Mouse (Mus musculus) G1E (cell line): ENCODE measurements around the gene LTO1. TPM values are rescaled to one million over a fixed set of nuclear protein-coding genes. Genes with fewer than 3 reads are reported as not detected.

Experiments used
- ATAC-seq: 2 replicates; pipeline ENCODE4 v1.8.0; 2016; ENCODE audit warnings: mild to moderate bottlenecking; ENCODE audit not compliant: insufficient number of reproducible peaks, poor library complexity, low FRiP score, severe bottlenecking; ENCODE audit errors: extremely low read depth
- DNase-seq: peaks from one replicate; pipeline ENCODE4 v3.0.0; 2012; ENCODE audit warnings: low spot score
- H3K27me3 ChIP-seq: 2 replicates; pipeline ENCODE4 v1.6.1; 2012; ENCODE audit warnings: mild to moderate bottlenecking, low read length, inconsistent platforms; ENCODE audit not compliant: insufficient read depth
- H3K36me3 ChIP-seq: replicated peaks from 2 replicates; pipeline ENCODE3; 2012; ENCODE audit warnings: mild to moderate bottlenecking, inconsistent platforms
- H3K4me1 ChIP-seq: 2 replicates; pipeline ENCODE4 v1.6.1; 2012; ENCODE audit warnings: low read depth, low read length, inconsistent platforms, mixed read lengths; ENCODE audit not compliant: insufficient read depth
- H3K4me3 ChIP-seq: 2 replicates; pipeline ENCODE4 v1.5.1; 2012; ENCODE audit warnings: low read depth, mild to moderate bottlenecking, inconsistent platforms, low read length, moderate library complexity, mixed read lengths
- H3K9me3 ChIP-seq: replicated peaks from 2 replicates; pipeline ENCODE4 v1.6.1; 2012; ENCODE audit warnings: inconsistent platforms
- CTCF ChIP-seq: IDR thresholded peaks from 2 replicates; pipeline ENCODE4 v1.5.1; 2012; ENCODE audit warnings: low read depth, low read length, inconsistent platforms, mixed read lengths
- GATA1 ChIP-seq: IDR thresholded peaks from 2 replicates; pipeline ENCODE4 v1.6.1; 2012; ENCODE audit warnings: borderline replicate concordance, low read length, inconsistent platforms, mixed read lengths
- GATA2 ChIP-seq: IDR thresholded peaks from 2 replicates; pipeline ENCODE4 v1.6.1; 2012; ENCODE audit warnings: low read depth, low read length, inconsistent platforms, borderline replicate concordance
- POLR2AphosphoS5 ChIP-seq: IDR thresholded peaks from 2 replicates; pipeline ENCODE4 v1.6.1; 2012; ENCODE audit warnings: low read depth, low read length, inconsistent platforms; ENCODE audit not compliant: insufficient replicate concordance
- TAL1 ChIP-seq: conservative IDR thresholded peaks from 2 replicates; pipeline ENCODE4 v1.6.1; 2012; ENCODE audit warnings: low read depth, low read length, inconsistent platforms, mixed read lengths
- polyA plus RNA-seq: library from polyadenylated mRNA; stranded (reverse); fragments of >175 nt; gene quantifications from 2 replicates; pipeline ENCODE4 v1.2.3, GENCODE M21; 2012
- total RNA-seq, 2 experiments: library from RNA; stranded (forward) in 1 of 2; stranded (reverse) in 1 of 2; fragments of 200-1000 nt in 1 of 2; fragments of >200 nt in 1 of 2; fragmentation: Nextera tagmentation in 1 of 2; gene quantifications; 2 replicates each; pipeline ENCODE4 v1.2.3; 2014 to 2017

LTO1 gene
- total RNA-seq (2014; fragmentation: Nextera tagmentation) (13.7 and 15.2 TPM in 2 replicates), total RNA-seq (2017) (26.8 and 34.0 TPM in 2 replicates), polyA plus RNA-seq (27.9 TPM in 2 replicates)

DNA sequence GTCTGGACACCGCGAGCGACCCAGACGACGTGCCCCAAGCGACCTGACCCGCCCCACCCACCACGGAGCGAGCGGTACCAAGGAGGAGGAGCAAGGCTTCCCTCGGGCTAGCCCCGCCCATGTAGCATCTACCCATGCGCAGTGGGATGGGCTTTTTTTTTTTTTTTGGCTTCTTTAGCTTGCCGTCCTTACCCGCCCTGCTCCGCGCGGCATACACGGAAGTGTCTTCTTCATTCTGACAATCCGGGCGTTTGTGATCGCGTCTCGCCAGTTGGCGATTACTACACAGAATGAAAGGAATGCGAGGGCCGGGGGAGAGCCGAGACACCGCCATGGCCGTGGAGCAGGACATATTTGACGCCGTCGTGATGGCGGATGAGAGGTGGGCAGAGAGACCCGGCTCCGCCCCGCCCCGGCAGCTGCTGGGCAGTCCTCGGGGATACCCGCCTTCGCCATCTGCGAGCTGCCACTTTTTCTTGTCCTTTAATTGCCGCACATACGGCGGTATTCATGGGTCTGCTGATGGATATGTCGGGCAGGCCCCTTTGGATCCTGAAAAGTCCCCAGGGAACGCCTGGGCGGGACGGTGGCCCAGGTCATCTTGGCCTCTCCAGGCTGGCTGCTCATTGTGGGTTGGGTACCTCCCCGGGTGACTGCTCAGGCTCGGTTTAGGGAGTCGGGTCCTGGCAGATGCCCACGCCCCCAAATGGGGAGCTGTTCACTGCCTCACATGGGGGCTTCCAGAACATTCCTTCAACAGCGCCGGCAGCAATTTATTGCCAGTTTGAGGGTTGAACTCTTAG, at the start of gene LTO1:
Gene LTO1 (plus strand): TSS at position 153 of the 803 bp plus-strand sequence.
- H3K36me3 ChIP-seq, result peaks cover 42% of the 10 kb centered on the region
- peak within 1 kb of the TSS; percentile 95 for H3K4me3 ChIP-seq
- H3K27me3 ChIP-seq, result no peaks in the 10 kb centered on the region
- peak; percentile 77 for DNase-seq
- TF ChIP-seq CTCF (no peak), TAL1 (no peak), GATA2 (no peak), GATA1 (no peak), POLR2AphosphoS5 (no peak)
- peak; percentile 86 for ATAC-seq
- H3K4me1 ChIP-seq, result peaks cover 28% of the 10 kb centered on the region
- H3K9me3 ChIP-seq, result no peaks in the 10 kb centered on the region

DNA sequence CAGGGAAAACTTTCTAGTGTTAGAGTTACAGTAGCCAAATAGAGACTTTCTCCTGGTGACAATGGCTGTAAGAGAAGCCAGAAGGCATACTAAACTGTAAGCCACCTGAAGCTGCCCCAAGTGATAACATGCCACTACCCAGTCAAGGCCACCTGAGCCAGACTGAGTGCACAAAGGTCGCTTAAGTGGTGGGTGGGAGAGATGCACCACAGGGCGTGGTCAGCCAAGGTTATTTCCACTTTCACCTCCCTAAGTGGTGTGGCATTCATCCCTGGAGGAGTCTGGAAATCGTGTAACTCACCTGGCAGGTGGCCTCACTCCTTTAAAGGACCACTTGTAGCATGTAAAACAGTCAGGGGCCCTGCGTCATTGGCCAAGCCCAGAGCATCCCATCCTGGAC, 47.7 kb upstream of the LTO1 start:
- H3K4me3 ChIP-seq, result no peak overlapping the region
- peaks cover 76% of the 10 kb centered on the region for H3K27me3 ChIP-seq
- ATAC-seq, result no peak
- 0 out of 2 replicates have a peak, but pooled peaks cover 1% of the 10 kb centered on the region for H3K9me3 ChIP-seq
- H3K4me1 ChIP-seq, result peaks cover 13% of the 10 kb centered on the region
- TF ChIP-seq GATA1, result no peak
- TF ChIP-seq CTCF, result no peak
- no peak for TF ChIP-seq POLR2AphosphoS5
- no peak for TF ChIP-seq GATA2
- no peak for TF ChIP-seq TAL1
- DNase-seq, result no peak
- H3K36me3 ChIP-seq, result no peaks in the 10 kb centered on the region

DNA sequence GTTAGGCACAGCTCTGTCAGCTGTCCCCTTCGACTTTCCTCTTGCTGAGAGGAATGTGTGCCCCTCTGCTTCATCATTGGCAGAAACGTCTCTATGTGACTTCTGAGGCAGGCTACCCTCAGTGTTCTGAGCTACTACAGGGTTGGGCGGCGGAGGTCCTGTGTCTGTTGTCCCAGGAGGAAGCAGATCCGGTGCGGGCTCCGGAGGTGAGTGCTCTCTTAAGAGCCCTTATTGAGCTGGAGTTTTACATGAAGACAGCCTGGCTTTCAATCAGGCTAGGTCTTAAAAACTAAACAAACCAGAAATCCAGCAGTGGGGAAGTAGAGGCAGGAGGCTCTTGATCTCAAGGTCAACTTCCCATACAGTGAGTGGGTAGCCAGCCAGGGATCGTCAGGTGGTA, 47.3 kb upstream of the LTO1 start:
- Histone ChIP-seq H3K4me3 (no peak overlapping the region), H3K36me3 (no peaks in the 10 kb centered on the region), H3K9me3 (no peaks in the 10 kb centered on the region), H3K4me1 (peaks cover 14% of the 10 kb centered on the region), H3K27me3 (peaks cover 76% of the 10 kb centered on the region)
- DNase-seq, result no peak
- no peak for ATAC-seq
- TF ChIP-seq TAL1, result no peak
- TF ChIP-seq GATA1, result no peak
- TF ChIP-seq POLR2AphosphoS5, result no peak

DNA sequence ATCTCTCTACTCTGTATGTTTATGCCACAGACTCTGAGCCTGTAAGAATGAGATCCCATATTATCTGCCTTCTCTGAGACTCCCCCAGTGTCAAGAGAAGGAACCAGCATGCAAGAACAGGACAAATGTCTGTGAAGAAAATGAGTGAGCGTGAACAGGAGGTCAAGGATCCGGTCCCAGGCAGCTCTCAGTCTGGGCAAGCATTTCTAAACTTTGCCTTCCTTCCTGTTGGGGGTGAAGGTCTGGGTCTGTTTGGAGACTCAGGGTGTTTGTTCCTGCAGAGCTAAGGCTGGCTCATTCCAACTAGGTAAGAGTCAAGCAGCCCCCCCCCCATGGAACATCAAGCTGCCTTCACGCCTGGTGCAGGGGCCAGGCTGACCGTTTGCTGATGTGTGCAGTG, 42.5 kb upstream of the LTO1 start:
- no peaks in the 10 kb centered on the region for H3K9me3 ChIP-seq
- no peaks in the 10 kb centered on the region for H3K36me3 ChIP-seq
- ATAC-seq (no peak), DNase-seq (no peak)
- no peak for TF ChIP-seq GATA1
- TF ChIP-seq POLR2AphosphoS5, result no peak
- no peak for TF ChIP-seq GATA2
- TF ChIP-seq TAL1, result no peak
- TF ChIP-seq CTCF, result no peak
- peaks cover 18% of the 10 kb centered on the region for H3K4me1 ChIP-seq
- H3K27me3 ChIP-seq, result peaks cover 74% of the 10 kb centered on the region
- no peak overlapping the region for H3K4me3 ChIP-seq

DNA sequence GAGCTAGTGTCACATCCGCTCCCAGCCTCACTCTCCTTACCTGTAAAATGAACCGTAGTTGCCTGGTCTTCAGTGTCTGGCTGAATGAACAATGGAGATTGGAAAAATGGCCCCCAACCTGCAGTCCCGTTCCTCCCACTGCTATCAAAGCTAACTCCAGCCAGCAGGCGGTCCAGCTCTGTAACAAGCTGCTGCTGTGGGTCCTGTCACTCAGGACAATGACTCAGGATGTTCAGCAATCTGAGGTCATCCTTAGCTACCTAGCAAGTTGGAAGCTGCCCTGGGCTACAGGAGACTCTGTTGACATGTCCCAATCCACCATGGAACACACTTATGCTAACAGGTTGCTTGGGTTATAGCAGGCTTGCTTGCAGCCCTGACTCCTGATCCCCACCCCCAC, 41.7 kb upstream of the LTO1 start:
- no peaks in the 10 kb centered on the region for H3K9me3 ChIP-seq
- no peak for ATAC-seq
- DNase-seq, result no peak
- H3K27me3 ChIP-seq, result peaks cover 69% of the 10 kb centered on the region
- no peaks in the 10 kb centered on the region for H3K36me3 ChIP-seq
- H3K4me3 ChIP-seq, result no peak overlapping the region
- TF ChIP-seq POLR2AphosphoS5 (no peak), TAL1 (no peak), GATA2 (no peak), GATA1 (no peak), CTCF (no peak)
- H3K4me1 ChIP-seq, result peaks cover 18% of the 10 kb centered on the region

DNA sequence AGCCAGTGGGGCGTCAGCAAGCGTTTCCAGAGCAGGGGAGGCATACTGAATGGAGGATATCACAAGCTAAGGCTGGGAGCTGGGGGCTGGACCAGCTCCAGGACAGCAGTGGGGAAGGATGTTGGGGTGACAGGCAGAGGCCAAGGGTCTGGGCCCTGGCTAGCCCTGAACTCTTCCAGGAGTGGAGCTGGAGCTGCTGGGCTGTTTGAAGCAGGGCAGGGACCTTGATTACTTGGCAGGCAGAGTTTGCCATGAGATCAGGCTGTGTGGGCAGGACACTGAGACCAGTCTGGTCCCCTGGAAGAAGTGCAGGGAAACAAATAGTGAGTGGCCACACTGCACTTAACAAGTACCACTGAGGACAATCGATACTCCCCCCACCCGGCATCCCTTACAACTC, 40.7 kb upstream of the LTO1 start:
- Histone ChIP-seq H3K27me3 (peaks cover 66% of the 10 kb centered on the region), H3K9me3 (no peaks in the 10 kb centered on the region), H3K36me3 (no peaks in the 10 kb centered on the region), H3K4me1 (peaks cover 18% of the 10 kb centered on the region), H3K4me3 (no peak overlapping the region)
- TF ChIP-seq POLR2AphosphoS5 (no peak), TAL1 (no peak), GATA2 (no peak), CTCF (no peak), GATA1 (no peak)
- DNase-seq (no peak), ATAC-seq (no peak)
